Mouse (Mus musculus): ENCODE results near the gene Slc23a2.
A peak's percentile ranks its signal among the peaks of the same experiment; 100 is the strongest.

Gene Slc23a2

DNA sequence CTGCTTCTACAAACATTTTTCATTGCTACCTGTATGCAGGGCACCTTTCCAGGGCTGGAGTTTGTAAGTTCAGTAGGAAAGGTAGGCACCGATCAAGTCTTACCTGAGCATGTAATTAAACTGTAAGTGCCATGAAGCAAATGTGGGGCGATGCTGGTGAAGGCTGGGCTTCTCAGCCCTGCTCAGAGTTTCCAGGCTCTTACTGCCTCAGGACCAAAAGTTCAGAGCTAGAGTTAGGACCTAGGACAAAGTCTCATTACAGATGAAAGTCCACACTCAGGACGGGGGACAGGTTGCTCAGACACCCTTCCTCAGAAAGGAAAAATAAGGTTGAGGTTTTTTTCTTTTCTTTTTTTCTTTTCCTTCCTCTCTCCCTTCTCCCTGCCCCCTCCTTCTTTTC is 95.4 kb downstream of the Slc23a2 start:
- DNase-seq (ENCODE audit: low read depth, low spot score): no peak

- DNase-seq (ENCODE audit: low read depth, low spot score): no peak
These were observed 96.7 kb downstream of the Slc23a2 start for GRCm38 (mm10) chr2:132048143-132048772.

- no peak for DNase-seq (ENCODE audit: low read depth, low spot score)
These were observed 97.5 kb downstream of the Slc23a2 start for GRCm38 (mm10) chr2:132047364-132047763.

GRCm38 (mm10) chr2:132046659-132047058 is 98.2 kb downstream of the Slc23a2 start:
- DNase-seq (ENCODE audit: low read depth, low spot score): no peak

DNA sequence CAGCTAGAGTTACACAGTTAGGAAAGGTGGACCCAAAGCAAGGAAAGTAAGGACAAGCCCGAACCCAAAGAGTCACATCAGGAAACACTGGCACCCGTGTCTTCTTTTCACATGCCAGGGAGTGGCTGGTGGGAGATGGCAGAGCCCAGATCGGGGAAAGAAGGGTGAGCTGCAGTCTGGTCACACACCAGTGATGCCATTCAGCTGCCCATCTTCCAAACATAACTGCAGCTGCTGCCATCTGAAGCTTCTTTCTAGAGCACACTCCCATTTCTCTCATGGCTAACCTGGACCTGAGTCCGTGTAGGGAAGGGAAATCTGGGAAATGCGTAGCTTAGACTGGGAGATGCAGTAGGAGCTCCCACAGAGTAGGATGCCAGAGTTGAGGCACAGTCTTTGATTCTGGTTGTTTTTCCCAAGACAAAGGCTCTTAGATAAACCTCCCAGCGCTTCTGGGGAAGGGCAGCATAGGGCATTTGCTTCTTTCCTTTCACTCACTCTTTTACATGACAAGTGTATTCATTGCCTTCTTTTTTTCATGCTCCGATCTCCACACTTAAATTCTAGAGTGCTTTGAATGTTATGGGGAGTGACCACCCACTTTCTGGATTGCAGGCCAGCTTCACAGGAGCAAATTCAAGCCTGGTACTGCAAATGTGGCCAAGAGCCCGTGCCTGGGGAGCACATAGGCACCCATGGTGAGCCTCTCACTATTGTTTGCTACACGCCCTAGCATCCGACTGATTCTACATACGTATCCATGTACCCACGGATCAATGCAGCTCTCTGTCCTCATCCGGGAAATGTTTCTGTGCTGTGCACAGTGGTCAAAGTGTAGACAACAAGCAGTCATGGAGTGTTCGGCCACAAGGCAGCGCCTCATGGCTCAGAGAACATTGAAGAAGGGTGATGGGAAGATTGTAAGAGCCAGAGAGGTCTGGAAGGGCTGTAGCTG is 100.3 kb downstream of the Slc23a2 start:
- DNase-seq (ENCODE audit: low read depth, low spot score): no peak

- peak; percentile 34 for DNase-seq (ENCODE audit: low read depth, low spot score)
These were observed 101.7 kb downstream of the Slc23a2 start for GRCm38 (mm10) chr2:132043101-132043621.

GRCm38 (mm10) chr2:132039894-132040293 is 105.0 kb downstream of the Slc23a2 start:
- no peak for DNase-seq (ENCODE audit: low read depth, low spot score)

- no peak for DNase-seq (ENCODE audit: low read depth, low spot score)
These were observed 108.6 kb downstream of the Slc23a2 start for GRCm38 (mm10) chr2:132036326-132036725.

DNA sequence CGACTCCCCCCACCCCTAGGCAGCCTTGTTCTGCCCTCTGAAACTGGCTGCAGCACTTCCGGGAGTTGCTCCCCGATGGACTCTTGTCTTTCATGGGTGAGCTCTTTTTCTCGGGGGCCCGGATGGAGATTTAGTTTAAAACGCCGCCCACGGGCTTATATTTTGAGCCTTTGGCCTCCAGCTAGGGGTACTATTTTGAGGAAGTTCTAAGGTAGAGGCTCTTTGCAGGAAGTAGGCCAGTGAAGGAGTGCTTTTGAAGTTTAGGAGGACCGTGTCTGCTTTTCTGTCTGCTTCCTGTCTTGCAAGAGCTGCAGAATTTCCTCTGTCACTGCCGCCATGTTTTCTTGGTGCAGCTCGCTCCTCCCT is 109.5 kb downstream of the Slc23a2 start:
- DNase-seq (ENCODE audit: low read depth, low spot score): no peak

GRCm38 (mm10) chr2:132034590-132035469 is 110.1 kb downstream of the Slc23a2 start:
- DNase-seq (ENCODE audit: low read depth, low spot score): no peak

DNA sequence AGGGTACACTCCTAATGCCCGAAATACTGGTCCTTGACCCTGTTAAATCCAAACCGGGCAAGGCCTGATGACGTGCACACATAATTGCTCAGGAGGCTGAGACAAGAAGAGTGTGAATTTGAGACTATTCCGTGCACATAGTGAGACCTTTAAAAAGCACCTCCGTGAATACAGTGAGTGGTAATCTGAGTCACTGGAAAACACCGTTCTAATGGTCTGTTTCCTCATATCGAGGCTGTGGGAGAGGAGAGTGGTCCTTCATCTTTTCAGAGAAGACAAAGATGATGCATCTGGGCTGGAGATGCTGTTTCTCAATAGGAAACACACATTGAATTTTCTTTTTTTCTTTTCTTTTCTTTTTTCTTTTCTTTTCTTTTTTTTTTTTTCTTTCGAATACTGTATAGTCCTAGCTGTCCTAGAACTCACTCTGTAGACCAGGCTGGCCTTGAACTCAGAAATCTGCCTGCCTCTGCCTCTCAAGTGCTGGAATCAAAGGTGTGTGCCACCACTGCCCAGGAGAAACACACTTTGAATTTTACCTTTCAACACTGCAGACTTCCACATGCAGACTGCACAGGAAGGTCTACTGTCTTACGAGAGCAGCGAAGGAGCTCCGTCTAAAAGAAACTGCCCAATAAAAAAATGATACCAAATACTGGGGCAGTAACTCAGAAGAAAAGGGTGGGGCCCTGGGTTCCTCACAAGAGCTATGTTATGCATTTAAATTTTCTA is 113.4 kb downstream of the Slc23a2 start:
- DNase-seq (ENCODE audit: low read depth, low spot score): no peak

- DNase-seq (ENCODE audit: low read depth, low spot score): no peak
These were observed 114.2 kb downstream of the Slc23a2 start for GRCm38 (mm10) chr2:132030418-132031363.

DNA sequence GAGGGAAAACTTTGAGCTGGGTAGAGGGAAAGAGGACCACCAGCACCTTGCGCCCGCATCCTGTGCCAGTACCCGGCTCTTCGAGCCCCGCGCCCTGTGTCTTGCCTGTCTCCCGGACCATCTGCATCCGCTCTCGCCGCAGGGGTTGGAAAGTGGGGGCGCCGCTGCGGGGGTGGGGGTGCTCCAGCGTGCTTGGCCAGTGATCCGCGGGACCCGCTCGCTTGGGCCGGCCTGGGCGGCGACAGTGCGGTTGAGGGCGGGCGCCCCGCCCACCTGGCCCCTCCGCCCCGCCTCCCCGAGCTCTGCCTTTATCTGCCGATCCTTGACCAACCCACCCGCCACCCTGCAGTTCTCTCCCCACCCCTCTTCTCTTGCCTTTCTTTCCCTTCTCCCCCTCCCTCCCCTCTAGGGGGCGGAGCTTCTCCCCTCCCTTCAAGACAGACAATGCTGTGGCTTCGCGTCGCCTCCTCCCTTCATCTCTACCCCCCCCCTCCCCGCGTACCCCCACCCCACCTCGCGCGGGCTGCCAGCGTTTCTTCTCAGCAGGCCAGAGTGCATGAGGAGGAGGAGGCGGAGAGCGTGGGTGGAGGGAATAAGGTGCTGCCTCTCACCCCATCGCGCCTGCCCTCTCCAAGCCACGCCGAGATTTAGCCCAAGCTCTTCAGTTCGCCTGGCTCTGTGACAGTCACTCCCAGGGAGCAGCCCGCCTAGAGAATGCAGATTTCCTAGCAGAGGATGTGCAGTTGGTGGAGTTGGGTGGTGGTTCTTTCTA is 115.1 kb downstream of the Slc23a2 start, which contains the start of gene Rassf2:
Gene Rassf2, minus strand, starts transcription at position 613 of the 772 bp plus-strand sequence.
- peak; percentile 93 for DNase-seq (ENCODE audit: low read depth, low spot score)

DNA sequence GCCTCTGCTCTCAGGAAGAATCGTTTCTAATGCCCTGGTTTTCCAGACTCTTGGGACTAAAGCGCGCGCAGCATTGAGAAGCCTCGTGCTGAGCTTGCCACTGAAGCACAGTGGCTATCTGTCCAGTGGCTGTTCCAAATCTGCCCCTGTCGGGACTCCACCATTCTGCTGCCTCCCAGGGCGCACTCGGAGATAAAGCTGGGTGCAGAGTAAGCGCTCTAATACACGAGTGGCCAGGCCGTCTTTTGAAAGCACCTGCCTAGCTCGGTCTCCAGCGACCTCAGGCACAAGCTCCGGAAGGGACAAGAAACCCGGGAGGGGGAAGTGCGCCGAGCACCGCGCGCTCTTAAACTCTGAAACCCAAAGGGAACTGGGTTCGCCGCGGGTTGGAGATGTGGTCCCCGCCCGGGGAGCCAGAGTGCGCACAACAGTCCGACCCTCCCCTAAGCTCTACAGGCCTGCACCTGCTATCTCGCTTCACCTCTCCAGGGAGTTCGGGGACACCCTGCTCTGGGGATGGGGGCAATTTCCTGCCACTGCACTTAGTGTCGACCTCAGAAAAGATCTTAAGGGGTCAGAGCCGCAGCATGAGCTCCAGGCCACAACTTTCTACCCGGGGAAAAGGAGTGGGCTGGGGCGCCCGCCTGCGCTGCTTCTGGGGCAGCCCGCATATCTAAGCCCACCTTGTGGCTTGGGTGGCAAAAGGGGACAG is 115.9 kb downstream of the Slc23a2 start:
- DNase-seq (ENCODE audit: low read depth, low spot score): no peak

- DNase-seq (ENCODE audit: low read depth, low spot score): no peak
These were observed 116.8 kb downstream of the Slc23a2 start for GRCm38 (mm10) chr2:132028107-132028506.

DNA sequence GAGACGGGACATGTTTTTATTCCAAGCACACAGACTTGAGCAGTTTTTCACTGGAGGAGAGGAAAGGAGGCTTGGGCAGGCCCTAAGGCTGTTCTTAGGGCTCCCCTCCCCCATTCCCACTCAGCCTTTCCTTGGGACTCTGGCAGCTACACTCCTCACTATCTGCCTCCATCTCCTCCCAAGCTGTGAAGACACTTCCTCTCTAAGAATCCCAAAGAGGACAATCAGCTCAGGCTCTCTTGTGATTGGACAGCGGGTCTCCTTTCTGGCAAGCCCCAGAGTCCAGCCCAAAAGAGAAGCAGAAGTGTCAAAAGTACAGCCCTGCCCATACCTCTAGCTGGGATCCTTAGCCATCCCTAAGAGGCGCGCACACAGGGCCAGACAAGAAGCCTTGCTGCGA is 117.5 kb downstream of the Slc23a2 start:
- DNase-seq (ENCODE audit: low read depth, low spot score): no peak

DNA sequence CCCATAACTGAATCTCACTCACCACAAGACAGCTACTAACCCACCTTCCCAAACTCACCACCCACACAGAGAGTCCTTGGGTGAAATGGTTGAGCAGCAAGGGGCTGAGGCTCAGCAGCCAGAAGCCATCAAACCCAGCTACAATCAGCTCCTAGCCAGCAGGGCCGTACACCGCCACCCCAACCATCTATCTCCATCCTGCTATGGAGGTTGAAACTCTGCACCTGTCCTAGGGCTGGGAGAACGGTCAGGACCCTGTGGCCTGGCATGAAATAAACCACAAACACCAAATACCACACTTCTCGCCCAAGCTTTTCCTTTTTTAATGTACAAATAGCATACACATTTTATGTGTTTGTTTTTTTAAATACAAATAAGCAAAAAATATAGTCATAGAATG is 120.9 kb downstream of the Slc23a2 start:
- DNase-seq (ENCODE audit: low read depth, low spot score): no peak

- DNase-seq (ENCODE audit: low read depth, low spot score): no peak
These were observed 122.3 kb downstream of the Slc23a2 start for GRCm38 (mm10) chr2:132022621-132023020.
